Mouse (Mus musculus) kidney, embryonic 16.5 days (tissue): Measurements from ENCODE around the gene Gm21985. TPM values are rescaled to one million over a fixed set of nuclear protein-coding genes. Genes with fewer than 3 reads are reported as not detected.

Source experiments
- ATAC-seq: fragments of 200-750 bp; cut with Nextera tagmentation; 2 replicates; pipeline ENCODE4 v1.8.0; 2017; ENCODE audit warnings: moderate TSS enrichment; ENCODE audit not compliant: low FRiP score, low TSS enrichment
- H3K27ac ChIP-seq: fragments of 300-500 bp; sonication (generic); 2 replicates; pipeline ENCODE4 v1.5.1; 2014; ENCODE audit warnings: low read length
- H3K27me3 ChIP-seq: fragments of 300-500 bp; sonication (generic); 2 replicates; pipeline ENCODE4 v1.6.1; 2014; ENCODE audit warnings: low read length, control low read depth, mixed read lengths; ENCODE audit not compliant: insufficient read depth
- H3K36me3 ChIP-seq: fragments of 300-500 bp; sonication (generic); 2 replicates; pipeline ENCODE4 v1.6.1; 2014; ENCODE audit warnings: low read length, control low read depth, mixed read lengths; ENCODE audit not compliant: insufficient read depth
- H3K4me1 ChIP-seq: fragments of 300-500 bp; sonication (generic); 2 replicates; pipeline ENCODE4 v1.6.1; 2014; ENCODE audit warnings: low read length, control low read depth, mixed read lengths; ENCODE audit not compliant: insufficient read depth
- H3K4me2 ChIP-seq: fragments of 300-500 bp; sonication (generic); replicated peaks from 2 replicates; pipeline ENCODE4 v1.6.1; 2014; ENCODE audit warnings: low read depth, low read length
- H3K4me3 ChIP-seq: fragments of 300-500 bp; sonication (generic); 2 replicates; pipeline ENCODE4 v1.5.1; 2014; ENCODE audit warnings: mild to moderate bottlenecking, low read length
- H3K9ac ChIP-seq: fragments of 300-500 bp; sonication (generic); replicated peaks from 2 replicates; pipeline ENCODE4 v1.6.1; 2014; ENCODE audit warnings: low read length
- H3K9me3 ChIP-seq: fragments of 300-500 bp; sonication (generic); 2 replicates; pipeline ENCODE4 v1.6.1; 2016; ENCODE audit warnings: low read length, control low read depth
- WGBS: fragments of 180-500 bp; shearing (Covaris S2); extraction: QIAGEN DNeasy Blood & Tissue Kit; methylation state at CpG from one replicate; pipeline ENCODE4 v1.1.7; 2014; 5-methylcytosine and 5-hydroxymethylcytosine counted together
- polyA plus RNA-seq: library from polyadenylated mRNA; unstranded; fragments of >200 nt; fragmentation: Nextera tagmentation; extraction: Ambion mirVana; gene quantifications from 2 replicates; pipeline ENCODE4 v1.2.1, GENCODE M21; 2015

Gene Gm21985
- polyA plus RNA-seq, result not detected in 2 replicates

- H3K27me3 ChIP-seq, result no peaks in the 10 kb centered on the region
- H3K4me3 ChIP-seq, result peak within 1 kb of the TSS; percentile 89
- peak; percentile 33 for ATAC-seq
- H3K4me1 ChIP-seq, result peaks cover 37% of the 10 kb centered on the region
- H3K27ac ChIP-seq, result peak within 1 kb of the TSS; percentile 86
- H3K4me2 ChIP-seq, result peak within 1 kb of the TSS; percentile 83
- H3K36me3 ChIP-seq, result no peaks in the 10 kb centered on the region
- peak within 1 kb of the TSS; percentile 82 for H3K9ac ChIP-seq
- 1% methylated on average over 11 of the region's 11 CpGs for WGBS
- H3K9me3 ChIP-seq, result no peaks in the 10 kb centered on the region
Measured at GRCm38 (mm10) chr2:112266242-112266592, at the start of gene Gm21985. Gene Gm21985, plus strand, starts transcription at chr2:112266314.

- H3K27me3 ChIP-seq, result no peaks in the 10 kb centered on the region
- no peak for ATAC-seq
- no peak overlapping the region for H3K27ac ChIP-seq
- 80% methylated on average over 6 of the region's 6 CpGs for WGBS
- no peaks in the 10 kb centered on the region for H3K4me1 ChIP-seq
- no peaks in the 10 kb centered on the region for H3K36me3 ChIP-seq
- no peak overlapping the region for H3K4me3 ChIP-seq
- no peaks in the 10 kb centered on the region for H3K9me3 ChIP-seq
- no peak overlapping the region for H3K9ac ChIP-seq
- no peak overlapping the region for H3K4me2 ChIP-seq
Measured at GRCm38 (mm10) chr2:112217614-112218013, 48.5 kb upstream of the Gm21985 start.

- Histone ChIP-seq H3K27me3 (no peaks in the 10 kb centered on the region), H3K36me3 (no peaks in the 10 kb centered on the region), H3K4me1 (no peaks in the 10 kb centered on the region), H3K9ac (no peak overlapping the region), H3K4me3 (no peak overlapping the region), H3K9me3 (no peaks in the 10 kb centered on the region), H3K27ac (no peak overlapping the region), H3K4me2 (no peak overlapping the region)
- WGBS, result 85% methylated on average over 5 of the region's 5 CpGs
- no peak for ATAC-seq
Measured at GRCm38 (mm10) chr2:112220880-112221279, 45.2 kb upstream of the Gm21985 start.

GRCm38 (mm10) chr2:112222607-112223006 lies 43.5 kb upstream of the Gm21985 start:
- Histone ChIP-seq H3K27me3 (no peaks in the 10 kb centered on the region), H3K4me1 (no peaks in the 10 kb centered on the region), H3K4me2 (no peak overlapping the region), H3K4me3 (no peak overlapping the region), H3K9ac (no peak overlapping the region), H3K36me3 (no peaks in the 10 kb centered on the region), H3K9me3 (no peaks in the 10 kb centered on the region), H3K27ac (no peak overlapping the region)
- ATAC-seq, result no peak
- WGBS, result 78% methylated on average over 5 of the region's 5 CpGs

GRCm38 (mm10) chr2:112224356-112224755 lies 41.8 kb upstream of the Gm21985 start:
- Histone ChIP-seq H3K4me2 (no peak overlapping the region), H3K4me1 (no peaks in the 10 kb centered on the region), H3K9me3 (no peaks in the 10 kb centered on the region), H3K27me3 (no peaks in the 10 kb centered on the region), H3K9ac (no peak overlapping the region), H3K27ac (no peak overlapping the region), H3K4me3 (no peak overlapping the region), H3K36me3 (no peaks in the 10 kb centered on the region)
- WGBS, result 54% methylated on average over 4 of the region's 4 CpGs
- ATAC-seq, result no peak

GRCm38 (mm10) chr2:112232623-112233022 lies 33.5 kb upstream of the Gm21985 start:
- no peaks in the 10 kb centered on the region for H3K27me3 ChIP-seq
- no peak overlapping the region for H3K9ac ChIP-seq
- ATAC-seq, result no peak
- H3K9me3 ChIP-seq, result no peaks in the 10 kb centered on the region
- no peak overlapping the region for H3K4me2 ChIP-seq
- H3K4me1 ChIP-seq, result no peaks in the 10 kb centered on the region
- 79% methylated on average over 1 of the region's 1 CpGs for WGBS
- no peak overlapping the region for H3K4me3 ChIP-seq
- H3K27ac ChIP-seq, result no peak overlapping the region
- no peaks in the 10 kb centered on the region for H3K36me3 ChIP-seq

GRCm38 (mm10) chr2:112236620-112237019 lies 29.5 kb upstream of the Gm21985 start:
- ATAC-seq, result no peak
- Histone ChIP-seq H3K4me2 (no peak overlapping the region), H3K36me3 (no peaks in the 10 kb centered on the region), H3K4me3 (no peak overlapping the region), H3K27ac (no peak overlapping the region), H3K9me3 (no peaks in the 10 kb centered on the region), H3K4me1 (peaks cover 20% of the 10 kb centered on the region), H3K9ac (no peak overlapping the region), H3K27me3 (no peaks in the 10 kb centered on the region)
- WGBS, result 64% methylated on average over 2 of the region's 2 CpGs

- Histone ChIP-seq H3K4me1 (peaks cover 29% of the 10 kb centered on the region), H3K9ac (no peak overlapping the region), H3K4me3 (no peak overlapping the region), H3K4me2 (0 out of 2 replicates have a peak overlapping the region, but pooled peaks have one; percentile 13), H3K9me3 (no peaks in the 10 kb centered on the region), H3K27me3 (no peaks in the 10 kb centered on the region), H3K36me3 (no peaks in the 10 kb centered on the region), H3K27ac (no peak overlapping the region)
- 9% methylated on average over 4 of the region's 4 CpGs for WGBS
- no peak for ATAC-seq
Measured at GRCm38 (mm10) chr2:112238006-112238405, 28.1 kb upstream of the Gm21985 start.

- no peaks in the 10 kb centered on the region for H3K27me3 ChIP-seq
- peak; percentile 92 for ATAC-seq
- H3K9me3 ChIP-seq, result no peaks in the 10 kb centered on the region
- H3K4me1 ChIP-seq, result peaks cover 34% of the 10 kb centered on the region
- peak within 1 kb of the TSS; percentile 96 for H3K4me2 ChIP-seq
- peak within 1 kb of the TSS; percentile 94 for H3K27ac ChIP-seq
- H3K9ac ChIP-seq, result peak within 1 kb of the TSS; percentile 87
- peak within 1 kb of the TSS; percentile 83 for H3K4me3 ChIP-seq
- under 1% methylated on average over 65 of the region's 94 CpGs for WGBS
- H3K36me3 ChIP-seq, result peaks cover 3% of the 10 kb centered on the region; the same call in 1 of the 2 replicates
Measured at GRCm38 (mm10) chr2:112239212-112239934, 26.7 kb upstream of the Gm21985 start, which contains the start of gene Lpcat4. Gene Lpcat4, plus strand, starts transcription at chr2:112239468.

GRCm38 (mm10) chr2:112239935-112240721 lies 26.0 kb upstream of the Gm21985 start:
- WGBS, result 2% methylated on average over 25 of the region's 28 CpGs
- Histone ChIP-seq H3K36me3 (peaks cover 3% of the 10 kb centered on the region; the same call in 1 of the 2 replicates), H3K4me3 (peak overlapping the region; percentile 83), H3K9ac (peak overlapping the region; percentile 87), H3K4me2 (peak overlapping the region; percentile 96), H3K4me1 (peaks cover 34% of the 10 kb centered on the region), H3K27me3 (no peaks in the 10 kb centered on the region), H3K9me3 (no peaks in the 10 kb centered on the region), H3K27ac (peak overlapping the region; percentile 94)
- peak; percentile 46; the same call in 1 of the 2 replicates for ATAC-seq
